Mouse (Mus musculus) E14TG2a.4 (cell line): ENCODE data around the gene Bmp8a.
"Not testable (repeated sequence)": the region's sequence is repeated elsewhere in the genome, so short reads cannot be mapped to it uniquely, and the experiment has no call there.

ENCODE experiments used
- H3K27me3 ChIP-seq: 2 replicates; pipeline ENCODE4 v1.6.1; 2014; ENCODE audit warnings: low read length, control low read depth; ENCODE audit not compliant: insufficient read depth
- H3K36me3 ChIP-seq: 2 replicates; pipeline ENCODE4 v1.6.1; 2014; ENCODE audit warnings: low read length, control low read depth; ENCODE audit not compliant: insufficient read depth
- H3K4me1 ChIP-seq: replicated peaks from 2 replicates; pipeline ENCODE4 v1.6.1; 2014; ENCODE audit warnings: low read depth, low read length, control low read depth
- H3K4me3 ChIP-seq: replicated peaks from 2 replicates; pipeline ENCODE4 v1.5.1; 2014; ENCODE audit warnings: mild to moderate bottlenecking, low read length
- H3K9me3 ChIP-seq: 2 replicates; pipeline ENCODE4 v1.6.1; 2014; ENCODE audit warnings: low read length, control low read depth
- CTCF ChIP-seq: conservative IDR thresholded peaks from 2 replicates; pipeline ENCODE4 v1.5.1; 2014; ENCODE audit warnings: low read length
- NANOG ChIP-seq: IDR thresholded peaks from 2 replicates; pipeline ENCODE4 v1.6.1; 2014; ENCODE audit warnings: borderline replicate concordance, low read length, mixed read lengths
- POU5F1 ChIP-seq: IDR thresholded peaks from 2 replicates; pipeline ENCODE4 v1.6.1; 2014; ENCODE audit warnings: low read length, borderline replicate concordance

The Bmp8a gene

DNA sequence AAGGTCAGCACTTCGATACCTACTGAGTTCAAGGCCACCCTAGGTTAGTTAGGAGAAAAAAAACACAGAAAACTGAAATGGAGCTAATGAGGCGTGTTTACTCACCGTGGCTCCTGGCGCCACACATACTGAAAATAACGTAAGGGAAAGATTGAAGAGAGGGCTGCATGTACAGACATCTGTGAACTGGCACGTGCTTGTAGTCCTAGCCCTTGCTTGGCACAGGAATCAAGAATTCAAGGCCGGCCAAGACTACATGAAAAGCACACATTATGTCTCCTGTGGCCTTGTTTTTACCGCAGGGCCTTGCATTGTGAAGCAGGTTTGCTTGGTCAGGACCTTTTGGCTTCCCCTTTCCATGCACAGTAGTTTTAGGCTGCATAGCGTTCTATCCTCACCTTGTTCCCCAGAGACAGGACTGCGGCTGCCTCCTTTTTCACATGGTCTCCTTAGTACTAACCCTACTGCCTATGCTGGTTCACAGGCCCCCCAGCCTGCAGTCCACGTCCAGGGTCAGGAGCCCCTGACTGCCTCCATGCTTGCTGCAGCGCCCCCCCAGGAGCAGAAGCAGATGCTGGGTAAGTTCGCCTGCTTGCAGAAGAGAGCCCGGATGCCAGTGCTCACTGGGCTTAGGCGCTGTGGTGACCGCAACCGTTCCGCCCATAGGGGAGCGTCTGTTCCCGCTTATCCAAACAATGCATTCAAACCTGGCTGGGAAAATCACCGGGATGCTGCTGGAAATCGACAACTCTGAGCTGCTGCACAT is 45.7 kb downstream of the Bmp8a start:
- H3K27me3 ChIP-seq, result no peaks in the 10 kb centered on the region
- H3K36me3 ChIP-seq, result peaks cover 100% of the 10 kb centered on the region
- H3K4me3 ChIP-seq, result no peak overlapping the region
- peaks cover 66% of the 10 kb centered on the region for H3K4me1 ChIP-seq
- no peak for TF ChIP-seq POU5F1
- H3K9me3 ChIP-seq, result no peaks in the 10 kb centered on the region

DNA sequence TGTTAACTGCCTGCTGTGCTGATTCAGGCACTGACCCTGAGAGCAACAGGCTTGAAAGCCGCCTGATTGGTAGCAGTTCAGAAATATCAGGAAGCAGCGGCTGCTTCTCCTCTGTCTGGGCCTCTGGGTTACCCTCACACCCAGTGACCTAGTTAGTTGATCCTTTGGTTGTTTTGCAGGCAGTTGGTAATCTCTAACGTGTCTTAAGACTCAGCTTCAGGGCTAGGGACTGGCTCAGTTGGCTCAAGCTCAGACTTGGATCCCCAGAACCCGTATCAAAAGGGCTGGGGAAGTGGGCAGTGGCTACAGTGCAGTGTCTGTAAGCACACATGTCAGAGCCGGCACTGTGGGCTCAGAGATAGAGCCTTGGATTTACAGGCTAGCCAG is 46.9 kb downstream of the Bmp8a start:
- H3K9me3 ChIP-seq, result no peaks in the 10 kb centered on the region
- TF ChIP-seq NANOG (no peak), POU5F1 (no peak), CTCF (no peak)
- H3K27me3 ChIP-seq, result no peaks in the 10 kb centered on the region
- H3K4me1 ChIP-seq, result peaks cover 72% of the 10 kb centered on the region
- H3K36me3 ChIP-seq, result peaks cover 100% of the 10 kb centered on the region
- no peak overlapping the region for H3K4me3 ChIP-seq

DNA sequence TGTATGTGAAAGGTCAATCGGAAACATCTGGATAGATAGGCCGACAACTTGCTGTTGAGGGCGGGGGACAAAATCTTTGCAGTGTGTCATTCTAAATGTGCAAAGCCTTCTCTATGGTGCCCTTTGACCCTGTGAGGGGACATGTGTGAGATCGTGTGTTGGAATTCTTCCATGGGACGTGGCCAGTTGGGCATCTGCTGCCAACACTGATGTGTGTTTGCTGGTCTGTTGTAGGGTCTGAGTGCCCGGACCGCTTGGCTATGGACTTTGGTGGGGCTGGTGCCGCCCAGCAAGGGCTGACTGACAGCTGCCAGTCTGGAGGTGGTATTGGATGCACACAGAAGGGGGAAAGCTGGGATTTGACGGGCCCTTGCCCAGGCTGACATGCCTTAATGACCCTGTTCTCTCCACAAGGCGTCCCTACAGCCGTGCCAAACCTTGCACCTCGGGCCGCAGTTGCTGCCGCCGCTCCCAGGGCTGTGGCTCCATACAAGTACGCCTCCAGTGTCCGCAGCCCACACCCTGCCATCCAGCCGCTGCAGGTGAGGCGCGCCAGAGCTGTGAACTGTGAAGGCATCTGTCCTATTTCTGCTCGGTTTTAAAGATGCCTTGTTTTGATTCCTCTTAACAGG is 47.4 kb downstream of the Bmp8a start:
- TF ChIP-seq POU5F1 (no peak), NANOG (no peak), CTCF (no peak)
- Histone ChIP-seq H3K4me3 (no peak overlapping the region), H3K4me1 (peaks cover 72% of the 10 kb centered on the region), H3K27me3 (no peaks in the 10 kb centered on the region), H3K36me3 (peaks cover 100% of the 10 kb centered on the region), H3K9me3 (no peaks in the 10 kb centered on the region)

DNA sequence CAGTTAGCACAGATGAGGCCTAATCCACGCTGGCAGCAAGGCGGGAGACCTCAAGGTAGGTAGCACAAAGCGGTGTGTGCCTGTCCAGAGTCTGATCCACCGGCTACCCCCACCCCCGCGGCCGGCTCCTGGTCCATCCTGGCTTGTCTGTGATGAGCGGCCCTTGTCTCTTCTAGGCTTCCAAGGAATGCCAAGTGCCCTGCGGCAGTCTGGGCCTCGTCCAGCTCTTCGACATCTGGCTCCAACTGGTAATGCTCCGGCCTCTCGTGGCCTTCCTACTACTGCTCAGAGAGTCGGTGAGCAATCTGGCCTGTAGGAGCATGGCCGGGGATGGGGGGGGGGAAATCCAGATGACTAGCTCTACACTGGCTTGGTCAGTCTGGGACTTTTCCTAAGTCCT is 48.0 kb downstream of the Bmp8a start:
- Histone ChIP-seq H3K36me3 (peaks cover 100% of the 10 kb centered on the region), H3K4me1 (peaks cover 68% of the 10 kb centered on the region)
- H3K4me3 ChIP-seq, H3K9me3 ChIP-seq, H3K27me3 ChIP-seq: not testable (repeated sequence)

DNA sequence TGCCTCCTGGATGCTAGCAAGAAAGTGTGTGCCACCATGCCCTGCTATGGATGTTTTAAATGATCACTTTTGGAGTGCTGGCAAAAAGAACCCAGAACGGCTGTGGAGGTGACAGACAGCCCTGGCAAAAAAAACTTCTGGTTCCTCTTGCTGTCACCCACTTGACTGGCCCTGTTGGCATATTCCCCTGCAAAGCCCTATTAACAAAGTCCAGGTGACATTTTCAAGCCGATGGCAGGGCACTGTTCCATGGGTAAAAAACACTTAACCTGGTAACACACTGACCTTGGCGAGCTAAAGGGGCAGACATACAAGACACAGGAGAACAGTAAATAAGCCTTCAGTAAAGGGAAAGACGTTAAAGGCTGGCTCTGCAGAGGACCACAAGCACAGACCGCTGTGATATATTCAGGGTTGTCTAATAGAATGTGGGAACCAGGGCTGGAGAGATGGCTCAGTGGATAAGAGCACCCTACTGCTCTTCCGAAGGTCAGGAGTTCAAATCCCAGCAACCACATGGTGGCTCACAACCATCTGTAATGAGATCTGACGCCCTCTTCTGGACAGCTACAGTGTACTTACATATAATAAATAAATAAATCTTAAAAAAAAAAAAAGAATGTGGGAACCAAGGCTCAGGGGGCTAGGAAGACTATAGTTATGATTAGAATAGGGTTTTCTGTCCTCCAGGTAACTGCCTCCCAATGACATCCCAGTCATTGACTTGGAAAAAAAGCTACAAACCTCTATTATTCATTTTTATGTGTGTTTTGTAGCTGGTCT is 49.2 kb downstream of the Bmp8a start:
- no peaks in the 10 kb centered on the region for H3K27me3 ChIP-seq
- H3K9me3 ChIP-seq, result no peaks in the 10 kb centered on the region
- peaks cover 67% of the 10 kb centered on the region for H3K4me1 ChIP-seq
- peaks cover 100% of the 10 kb centered on the region for H3K36me3 ChIP-seq
- TF ChIP-seq CTCF (no peak), POU5F1 (no peak), NANOG (no peak)
- H3K4me3 ChIP-seq, result no peak overlapping the region

DNA sequence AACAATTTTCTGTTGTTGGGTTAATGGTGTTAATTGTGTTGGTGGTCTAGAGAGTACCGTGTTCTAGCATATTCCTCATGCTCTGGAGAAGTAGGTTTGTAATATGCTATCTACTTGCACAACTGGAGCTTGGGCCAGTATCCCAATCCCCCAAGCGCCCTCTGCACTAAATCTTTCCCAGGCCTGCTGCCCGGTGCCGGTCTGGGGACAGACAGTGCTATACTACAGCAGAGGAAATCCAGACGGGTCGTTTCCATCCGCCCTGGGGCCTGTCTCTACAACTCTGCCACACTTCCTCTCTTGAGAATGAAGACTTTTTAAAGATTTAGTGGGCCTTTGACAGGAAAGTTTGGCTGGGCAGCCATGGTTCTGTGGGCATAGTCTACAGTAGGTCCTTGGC is 50.1 kb downstream of the Bmp8a start:
- Histone ChIP-seq H3K9me3 (no peaks in the 10 kb centered on the region), H3K4me1 (peaks cover 67% of the 10 kb centered on the region), H3K36me3 (peaks cover 100% of the 10 kb centered on the region), H3K4me3 (no peak overlapping the region), H3K27me3 (no peaks in the 10 kb centered on the region)
- no peak for TF ChIP-seq NANOG
- TF ChIP-seq CTCF, result no peak
- TF ChIP-seq POU5F1, result no peak

DNA sequence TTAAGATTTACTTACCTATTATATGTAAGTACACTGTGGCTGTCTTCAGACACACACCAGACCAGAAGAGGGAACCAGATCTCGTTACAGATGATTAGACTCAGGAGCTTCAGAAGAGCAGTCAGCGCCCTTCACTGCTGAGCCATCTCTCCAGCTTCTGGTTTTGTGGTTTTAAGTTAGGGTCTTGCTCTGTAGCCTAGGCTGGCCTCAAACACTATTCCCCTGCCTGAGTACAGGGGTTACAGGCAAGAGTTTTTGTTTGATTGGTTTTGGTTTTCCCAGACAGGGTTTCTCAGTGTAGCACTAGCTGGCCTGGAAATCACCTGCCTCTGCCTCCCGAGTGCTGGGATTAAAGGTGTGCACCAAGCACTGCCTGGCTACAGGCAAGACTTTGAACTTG is 50.7 kb downstream of the Bmp8a start:
- TF ChIP-seq NANOG, result no peak
- peaks cover 70% of the 10 kb centered on the region for H3K4me1 ChIP-seq

DNA sequence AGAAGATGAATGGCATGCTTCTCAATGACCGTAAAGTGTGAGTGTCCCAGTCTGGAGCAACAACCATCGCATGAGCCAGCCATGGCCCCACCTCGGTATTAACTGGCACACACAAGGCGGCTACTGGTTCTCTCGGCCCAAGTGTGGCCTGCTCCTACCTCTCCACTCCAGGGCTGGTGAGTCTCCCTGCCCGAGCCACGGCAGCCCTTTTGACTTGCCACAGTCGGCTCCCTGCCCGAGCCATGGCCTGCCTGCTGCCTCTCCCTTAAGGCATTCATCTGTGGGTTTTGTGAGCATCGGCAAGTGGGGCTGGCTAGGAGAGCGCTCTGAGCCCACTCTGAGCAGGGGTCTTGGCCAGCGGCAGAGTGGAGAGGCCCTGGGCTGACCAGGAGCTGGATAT is 54.0 kb downstream of the Bmp8a start:
- no peaks in the 10 kb centered on the region for H3K9me3 ChIP-seq
- H3K4me1 ChIP-seq, result peaks cover 76% of the 10 kb centered on the region
- H3K4me3 ChIP-seq, result no peak overlapping the region
- TF ChIP-seq POU5F1, result no peak
- TF ChIP-seq CTCF, result no peak
- TF ChIP-seq NANOG, result no peak
- no peaks in the 10 kb centered on the region for H3K27me3 ChIP-seq
- H3K36me3 ChIP-seq, result peaks cover 100% of the 10 kb centered on the region

More for the DNA sequence above, 50.7 kb downstream of the Bmp8a start:
- Histone ChIP-seq H3K9me3 (no peaks in the 10 kb centered on the region), H3K27me3 (no peaks in the 10 kb centered on the region), H3K4me3 (no peak overlapping the region), H3K36me3 (peaks cover 100% of the 10 kb centered on the region)
